Mouse (Mus musculus) cerebellum, adult 9-11 months (tissue): ENCODE data around the gene Ctcf.

ENCODE experiments used
- DNase-seq: peaks from one replicate; pipeline ENCODE4 v3.0.0; 2022

The Ctcf gene

GRCm38 (mm10) chr8:105704146-105704812, 67.9 kb downstream of the Ctcf start:
- DNase-seq: peak; percentile 77

GRCm38 (mm10) chr8:105704955-105705354, 68.6 kb downstream of the Ctcf start:
- DNase-seq: peak; percentile 92

- no peak for DNase-seq
Observed at GRCm38 (mm10) chr8:105706426-105706825, 70.1 kb downstream of the Ctcf start.

GRCm38 (mm10) chr8:105707498-105708403, 71.4 kb downstream of the Ctcf start, which contains the start of the genes 4933405L10Rik and Enkd1:
4933405L10Rik (plus strand) TSS chr8:105707655.
Enkd1 (minus strand) TSS chr8:105708210.
- peak; percentile 92 for DNase-seq

GRCm38 (mm10) chr8:105708675-105709074, 72.3 kb downstream of the Ctcf start:
- DNase-seq: no peak

GRCm38 (mm10) chr8:105709317-105709716, 72.9 kb downstream of the Ctcf start:
- DNase-seq: no peak

GRCm38 (mm10) chr8:105712286-105712685, 75.9 kb downstream of the Ctcf start:
- DNase-seq: no peak

GRCm38 (mm10) chr8:105714139-105714538, 77.8 kb downstream of the Ctcf start:
- DNase-seq: peak; percentile 83

- no peak for DNase-seq
Observed at GRCm38 (mm10) chr8:105715042-105715441, 78.7 kb downstream of the Ctcf start.

GRCm38 (mm10) chr8:105716302-105716945, 80.1 kb downstream of the Ctcf start:
- no peak for DNase-seq

- no peak for DNase-seq
Observed at GRCm38 (mm10) chr8:105719637-105720036, 83.3 kb downstream of the Ctcf start.

- no peak for DNase-seq
Observed at GRCm38 (mm10) chr8:105722861-105723260, 86.5 kb downstream of the Ctcf start.

- no peak for DNase-seq
Observed at GRCm38 (mm10) chr8:105725726-105726125, 89.4 kb downstream of the Ctcf start.

- no peak for DNase-seq
Observed at GRCm38 (mm10) chr8:105727397-105728124, 91.2 kb downstream of the Ctcf start.

- DNase-seq: no peak
Observed at GRCm38 (mm10) chr8:105732186-105732585, 95.8 kb downstream of the Ctcf start.
